33 mouse cellular contexts compared by ENCODE assay signal in genomic region chr9:84083551-84083950, GRCm38 (mm10).
A peak's percentile ranks its signal among the peaks of the same experiment; 100 is the strongest.
DNase-seq lines count a peak whose midpoint lies in the region; ATAC-seq and TF ChIP-seq lines count a peak whose summit lies in the region.
"Had no signal": no experiment of that assay in that cellular context is flagged by ENCODE, and none has a peak within 500 bp of the region (broad histone marks: within the 10 kb centered on the region; RNA-seq: fewer than 3 reads in every experiment).

No protein-coding gene starts in this region.

- ATAC-seq in frontal cortex, adult (ENCODE audit: low TSS enrichment) = peak; percentile 80
- no peak for ATAC-seq in heart, embryonic 15.5 days (replicated peaks; ENCODE audit: insufficient number of reproducible peaks, insufficient read depth, low FRiP score, low read depth)
- ATAC-seq in forebrain, embryonic 15.5 days (replicated peaks) = no peak
- ATAC-seq: hindbrain, postnatal 0 days; intestine, embryonic 15.5 days; midbrain, embryonic 16.5 days had no signal

- H3K79me2 ChIP-seq in myocyte (ENCODE audit: control insufficient read depth, insufficient read depth) = no peaks in the 10 kb centered on the region

- intact Hi-C loops in heart, postnatal 36 days (cut with DNase I) = no loop called here

- H3K36me3 ChIP-seq in heart, embryonic 15.5 days = no peaks in the 10 kb centered on the region
- H3K36me3 ChIP-seq in myocyte (ENCODE audit: control insufficient read depth, insufficient read depth) = no peaks in the 10 kb centered on the region
- no peaks in the 10 kb centered on the region for H3K36me3 ChIP-seq in forebrain, embryonic 15.5 days
- H3K36me3 ChIP-seq: embryonic facial prominence, embryonic 10.5 days; embryonic facial prominence, embryonic 15.5 days; forebrain, embryonic 12.5 days; intestine, embryonic 15.5 days; neural tube, embryonic 12.5 days had no signal

- no peaks in the 10 kb centered on the region for H3K27me3 ChIP-seq in heart, embryonic 15.5 days
- H3K27me3 ChIP-seq in myocyte (ENCODE audit: control insufficient read depth, insufficient read depth, insufficient read length) = no peaks in the 10 kb centered on the region
- H3K27me3 ChIP-seq in forebrain, embryonic 15.5 days = no peaks in the 10 kb centered on the region
- H3K27me3 ChIP-seq: embryonic facial prominence, embryonic 15.5 days; forebrain, embryonic 12.5 days; intestine, embryonic 15.5 days; neural tube, embryonic 12.5 days had no signal

- no peak for TF ChIP-seq CTCF in lung, adult 2 months (IDR thresholded peaks at IDR 0.05; ENCODE audit: insufficient read depth, low read length)

- no peak overlapping the region for H3K9ac ChIP-seq in heart, embryonic 15.5 days
- no peak overlapping the region for H3K9ac ChIP-seq in forebrain, embryonic 15.5 days (replicated peaks)
- H3K9ac ChIP-seq: embryonic facial prominence, embryonic 15.5 days; forebrain, embryonic 12.5 days; intestine, embryonic 15.5 days; liver, embryonic 14.5 days; lung, embryonic 14.5 days; neural tube, embryonic 12.5 days had no signal

- H3K27ac ChIP-seq in heart, embryonic 15.5 days = peak overlapping the region; percentile 71
- no peak overlapping the region for H3K27ac ChIP-seq in forebrain, embryonic 15.5 days (replicated peaks)
- H3K27ac ChIP-seq: embryonic facial prominence, embryonic 10.5 days; embryonic facial prominence, embryonic 15.5 days; forebrain, embryonic 12.5 days; hindbrain, postnatal 0 days; intestine, embryonic 15.5 days; layer of hippocampus, adult 2 months; left cerebral cortex, adult 2 months; liver, embryonic 14.5 days; neural tube, embryonic 12.5 days had no signal

- DNase-seq in frontal cortex, postnatal 14 days (ENCODE audit: low spot score in 2 of 2) = no peak
- peak; percentile 40 for DNase-seq in heart, adult 8-10 months (ENCODE audit: low spot score)
- DNase-seq in heart, postnatal 36 days = no peak
- DNase-seq in lung, adult 2 months = no peak
- DNase-seq: adrenal gland, adult 8-10 months; cerebellum, adult 2 months; cerebellum, postnatal 25 days; gastrocnemius, postnatal 10 days; kidney, adult 2 months; kidney, postnatal 36 days; left cerebral cortex, postnatal 4 days; liver; lung, embryonic 14.5 days; right cerebral cortex, adult 18-20 months; spleen, adult 18-20 months; thymus, adult 2 months; thymus, postnatal 36 days had no signal

- H3ac ChIP-seq in myocyte (ENCODE audit: control insufficient read depth, insufficient read length) = no peak overlapping the region

- H3K4me3 ChIP-seq in heart, embryonic 15.5 days = 0 out of 2 replicates have a peak overlapping the region, but pooled peaks have one; percentile 20
- H3K4me3 ChIP-seq in myocyte = no peak overlapping the region
- no peak overlapping the region for H3K4me3 ChIP-seq in forebrain, embryonic 15.5 days
- no peak overlapping the region for H3K4me3 ChIP-seq in lung, adult 2 months (replicated peaks; ENCODE audit: extremely low read depth, low read depth, low read length)
- H3K4me3 ChIP-seq: embryonic facial prominence, embryonic 10.5 days; embryonic facial prominence, embryonic 15.5 days; forebrain, embryonic 12.5 days; intestine, embryonic 15.5 days; left cerebral cortex, adult 2 months; neural tube, embryonic 12.5 days had no signal

- WGBS in heart, embryonic 15.5 days = 33% methylated on average over 4 of the region's 4 CpGs
- WGBS in forebrain, embryonic 15.5 days = 89% methylated on average over 4 of the region's 4 CpGs
- 53% methylated on average over 4 of the region's 4 CpGs for WGBS in lung, adult 2 months

- TF ChIP-seq POLR2A in myocyte (IDR thresholded peaks at IDR 0.05; ENCODE audit: insufficient read length, low read depth) = no peak
- no peak for TF ChIP-seq POLR2A in lung, adult 2 months (IDR thresholded peaks at IDR 0.05; ENCODE audit: borderline replicate concordance, extremely low read depth, low read depth, low read length)

- no peaks in the 10 kb centered on the region for H3K9me3 ChIP-seq in heart, embryonic 15.5 days (replicated peaks)
- H3K9me3 ChIP-seq in forebrain, embryonic 15.5 days = no peaks in the 10 kb centered on the region
- H3K9me3 ChIP-seq: embryonic facial prominence, embryonic 10.5 days; embryonic facial prominence, embryonic 15.5 days; forebrain, embryonic 12.5 days; G1E; intestine, embryonic 15.5 days; neural tube, embryonic 12.5 days had no signal

- 0 out of 2 replicates have a peak, but pooled peaks cover 2% of the 10 kb centered on the region for H3K4me1 ChIP-seq in heart, embryonic 15.5 days (replicated peaks)
- H3K4me1 ChIP-seq in forebrain, embryonic 15.5 days = no peaks in the 10 kb centered on the region
- no peaks in the 10 kb centered on the region for H3K4me1 ChIP-seq in lung, adult 2 months (ENCODE audit: control insufficient read depth, insufficient read depth, low read length)
- H3K4me1 ChIP-seq: embryonic facial prominence, embryonic 10.5 days; embryonic facial prominence, embryonic 15.5 days; forebrain, embryonic 12.5 days; intestine, embryonic 15.5 days; neural tube, embryonic 12.5 days had no signal

- H3K4me2 ChIP-seq in heart, embryonic 15.5 days = peak overlapping the region; percentile 45
- peak overlapping the region; percentile 55 for H3K4me2 ChIP-seq in myocyte (ENCODE audit: low read depth)
- H3K4me2 ChIP-seq in forebrain, embryonic 15.5 days (replicated peaks) = no peak overlapping the region
- H3K4me2 ChIP-seq: embryonic facial prominence, embryonic 15.5 days; forebrain, embryonic 12.5 days; intestine, embryonic 15.5 days; lung, embryonic 14.5 days; midbrain, embryonic 11.5 days; neural tube, embryonic 12.5 days had no signal

TF ChIP-seq in myocyte, 11 proteins besides CTCF, POLR2A, EP300 and RAD21:
- TF ChIP-seq TCF3 (IDR thresholded peaks at IDR 0.05; ENCODE audit: insufficient read length, low read depth) (no peak), USF1 (IDR thresholded peaks at IDR 0.05; ENCODE audit: low read depth) (no peak), MYOG (IDR thresholded peaks at IDR 0.05; ENCODE audit: control insufficient read depth in 1 of 3, insufficient read depth in 1 of 3, insufficient read length in 2 of 3, low read depth in 2 of 3) (no peak), REST (IDR thresholded peaks at IDR 0.05; ENCODE audit: insufficient read depth, insufficient read length) (no peak), SRF (IDR thresholded peaks at IDR 0.05; ENCODE audit: control insufficient read depth, insufficient read length, low read depth) (no peak), MYOD1 (IDR thresholded peaks at IDR 0.05; ENCODE audit: control insufficient read depth in 1 of 3, insufficient read length in 2 of 3, low read depth in 2 of 3) (no peak), POLR2AphosphoS2 (IDR thresholded peaks at IDR 0.05; ENCODE audit: insufficient read length, low read depth) (no peak), MAX (IDR thresholded peaks at IDR 0.05; ENCODE audit: low read depth) (no peak), E2F4 (IDR thresholded peaks at IDR 0.05; ENCODE audit: insufficient read depth) (no peak), CEBPB (IDR thresholded peaks at IDR 0.05; ENCODE audit: insufficient read depth, poor library complexity, severe bottlenecking) (no peak), TCF12 (IDR thresholded peaks at IDR 0.05; ENCODE audit: insufficient read depth, poor library complexity, severe bottlenecking) (no peak)
